Mouse (Mus musculus): ENCODE measurements around the gene Lmf2.

The Lmf2 gene

GRCm38 (mm10) chr15:89351302-89351701 lies 4.2 kb downstream of the Lmf2 start:
- ChIA-PET CTCF (interaction anchor here in 1 of 4 experiments (1.8 kb wide), 1 partner anchor 23 kb away, joined by 7 read pairs; the partner anchor contains the start of gene Sco2), POLR2A (interaction anchor here in 3 of 4 experiments (0.8 to 16.3 kb wide), 9 partner anchors 8 to 228 kb away, joined by 3 to 248 read pairs (median 3); partner anchors contain the start of genes Hdac10 (in 1 of the 3), Odf3b (in 1 of the 3), Sbf1 (in 1 of the 3) and Sco2 (in 1 of the 3))

- ChIA-PET CTCF (interaction anchor here in 2 of 4 experiments (1.3 to 1.8 kb wide), 2 partner anchors 23 to 24 kb away, joined by 3 to 7 read pairs; partner anchors contain the start of gene Sco2 (in 1 of the 2)), POLR2A (interaction anchor here in 3 of 4 experiments (0.8 to 16.3 kb wide), 9 partner anchors 9 to 227 kb away, joined by 3 to 248 read pairs (median 3); partner anchors contain the start of genes Hdac10 (in 1 of the 3), Odf3b (in 1 of the 3), Sbf1 (in 1 of the 3) and Sco2 (in 1 of the 3))
Observed at GRCm38 (mm10) chr15:89350447-89350846, 5.0 kb downstream of the Lmf2 start.

GRCm38 (mm10) chr15:89343325-89343724 lies 12.1 kb downstream of the Lmf2 start:
- CTCF ChIA-PET: interaction anchor here in 1 of 4 experiments (0.6 kb wide), 1 partner anchor 216 kb away, joined by 5 read pairs; no protein-coding TSS in a partner anchor

GRCm38 (mm10) chr15:89341678-89342077 lies 13.8 kb downstream of the Lmf2 start:
- POLR2A ChIA-PET: no interaction called here
- CTCF ChIA-PET: interaction anchor here in 1 of 4 experiments (1.0 kb wide), 1 partner anchor 19 kb away, joined by 4 read pairs; no protein-coding TSS in a partner anchor

More at GRCm38 (mm10) chr15:89343325-89343724, 12.1 kb downstream of the Lmf2 start:
- POLR2A ChIA-PET: interaction anchor here in 1 of 4 experiments (0.9 to 1.5 kb wide), 2 partner anchors 17 to 30 kb away, joined by 3 read pairs; partner anchors contain the start of gene Sco2

- POLR2A ChIA-PET: interaction anchor here in 1 of 4 experiments (0.5 to 1.4 kb wide), 4 partner anchors 9 to 250 kb away, joined by 3 to 5 read pairs (median 3); partner anchors contain the start of gene Adm2
- CTCF ChIA-PET: interaction anchor here in 1 of 4 experiments (0.7 kb wide), 1 partner anchor 13 kb away, joined by 3 read pairs; no protein-coding TSS in a partner anchor
Observed at GRCm38 (mm10) chr15:89340136-89340535, 15.3 kb downstream of the Lmf2 start.

GRCm38 (mm10) chr15:89339696-89340095 lies 15.8 kb downstream of the Lmf2 start:
- ChIA-PET CTCF (interaction anchor here in 1 of 4 experiments (0.7 kb wide), 1 partner anchor 14 kb away, joined by 3 read pairs; no protein-coding TSS in a partner anchor), POLR2A (interaction anchor here in 1 of 4 experiments (1.1 to 1.4 kb wide), 2 partner anchors 13 to 17 kb away, joined by 3 read pairs; partner anchors contain the start of gene Adm2)

GRCm38 (mm10) chr15:89336422-89336821 lies 19.0 kb downstream of the Lmf2 start:
- CTCF ChIA-PET: interaction anchor here in 2 of 4 experiments (0.7 to 2.0 kb wide), 4 partner anchors 10 to 140 kb away, joined by 3 to 5 read pairs (median 3); partner anchors contain the start of genes Dennd6b (in 1 of the 2) and Sbf1 (in 1 of the 2)

GRCm38 (mm10) chr15:89334774-89335537 lies 20.5 kb downstream of the Lmf2 start:
- POLR2A ChIA-PET: interaction anchor here in 3 of 4 experiments (0.9 to 4.8 kb wide), 9 partner anchors 11 to 389 kb away, joined by 3 to 37 read pairs (median 5); partner anchors contain the start of genes Adm2 (in 3 of the 3), Lmf2 (in 1 of the 3), Ncaph2 (in 1 of the 3) and Sbf1 (in 1 of the 3)
- CTCF ChIA-PET: interaction anchor here in 2 of 4 experiments (0.6 to 2.0 kb wide), 3 partner anchors 9 to 38 kb away, joined by 3 to 5 read pairs (median 3); partner anchors contain the start of gene Sco2 (in 1 of the 2)

More at GRCm38 (mm10) chr15:89336422-89336821, 19.0 kb downstream of the Lmf2 start:
- POLR2A ChIA-PET: interaction anchor here in 3 of 4 experiments (0.8 to 4.8 kb wide), 9 partner anchors 8 to 141 kb away, joined by 3 to 37 read pairs (median 6); partner anchors contain the start of genes Adm2 (in 2 of the 3), Sbf1 (in 2 of the 3) and Sco2 (in 1 of the 3)

GRCm38 (mm10) chr15:89334271-89334670 lies 21.2 kb downstream of the Lmf2 start, which contains the start of gene Miox:
TSS of gene Miox (plus strand) at chr15:89334398.
- ChIA-PET POLR2A (interaction anchor here in 3 of 4 experiments (0.7 to 4.8 kb wide), 8 partner anchors 11 to 390 kb away, joined by 3 to 37 read pairs (median 4); partner anchors contain the start of genes Adm2 (in 3 of the 3), Lmf2 (in 2 of the 3), Ncaph2 (in 1 of the 3) and Sbf1 (in 1 of the 3)), CTCF (interaction anchor here in 2 of 4 experiments (0.6 to 2.0 kb wide), 3 partner anchors 11 to 40 kb away, joined by 3 to 5 read pairs (median 3); partner anchors contain the start of gene Sco2 (in 1 of the 2))

- POLR2A ChIA-PET: interaction anchor here in 2 of 4 experiments (0.6 to 1.6 kb wide), 4 partner anchors 11 to 198 kb away, joined by 3 to 8 read pairs (median 4); partner anchors contain the start of gene Sbf1 (in 2 of the 2)
- CTCF ChIA-PET: interaction anchor here in 2 of 4 experiments (0.6 to 1.2 kb wide), 4 partner anchors 9 to 249 kb away, joined by 3 to 5 read pairs (median 4); partner anchors contain the start of gene Sbf1 (in 1 of the 2)
Observed at GRCm38 (mm10) chr15:89326441-89326840, 29.0 kb downstream of the Lmf2 start.

GRCm38 (mm10) chr15:89323656-89324055 lies 31.8 kb downstream of the Lmf2 start:
- CTCF ChIA-PET: interaction anchor here in 3 of 4 experiments (0.6 to 1.7 kb wide), 5 partner anchors 8 to 129 kb away, joined by 3 to 6 read pairs (median 4); partner anchors contain the start of gene Sbf1 (in 3 of the 3)

GRCm38 (mm10) chr15:89322670-89323522 lies 32.6 kb downstream of the Lmf2 start, which contains the start of gene Adm2:
TSS of gene Adm2 (plus strand) at chr15:89322720.
- ChIA-PET POLR2A (interaction anchor here (0.9 to 3.2 kb wide), 33 partner anchors 8 to 614 kb away, joined by 3 to 37 read pairs (median 4); partner anchors contain the start of genes Hdac10 (in 2 of the 4), Lmf2 (in 2 of the 4), Miox (in 2 of the 4) and Ncaph2 (in 2 of the 4)), CTCF (interaction anchor here in 3 of 4 experiments (0.6 to 1.7 kb wide), 7 partner anchors 8 to 660 kb away, joined by 3 to 6 read pairs (median 4); partner anchors contain the start of gene Sbf1 (in 3 of the 3))

More at GRCm38 (mm10) chr15:89323656-89324055, 31.8 kb downstream of the Lmf2 start:
- POLR2A ChIA-PET: interaction anchor here (0.6 to 3.2 kb wide), 27 partner anchors 8 to 615 kb away, joined by 3 to 37 read pairs (median 4); partner anchors contain the start of genes Sbf1 (in 3 of the 4), Hdac10 (in 2 of the 4), Lmf2 (in 2 of the 4) and Miox (in 2 of the 4)

- ChIA-PET POLR2A (interaction anchor here in 2 of 4 experiments (0.6 to 3.2 kb wide), 2 partner anchors 10 to 42 kb away, joined by 3 to 12 read pairs; no protein-coding TSS in a partner anchor), CTCF (no interaction called here)
Observed at GRCm38 (mm10) chr15:89321264-89321663, 34.2 kb downstream of the Lmf2 start.

- ChIA-PET POLR2A (interaction anchor here in 3 of 4 experiments (0.6 to 2.2 kb wide), 20 partner anchors 8 to 188 kb away, joined by 3 to 14 read pairs (median 5); partner anchors contain the start of genes Hdac10 (in 1 of the 3), Lmf2 (in 1 of the 3), Miox (in 1 of the 3) and Ncaph2 (in 1 of the 3)), CTCF (interaction anchor here (0.6 to 2.0 kb wide), 14 partner anchors 11 to 657 kb away, joined by 3 to 9 read pairs (median 4); partner anchors contain the start of genes Dennd6b (in 1 of the 4) and Sco2 (in 1 of the 4))
Observed at GRCm38 (mm10) chr15:89316146-89316545, 39.3 kb downstream of the Lmf2 start.

GRCm38 (mm10) chr15:89315190-89315731 lies 40.2 kb downstream of the Lmf2 start, which contains the start of gene Sbf1:
TSS of gene Sbf1 (minus strand) at chr15:89315311.
- ChIA-PET CTCF (interaction anchor here (0.6 to 2.0 kb wide), 41 partner anchors 8 to 768 kb away, joined by 3 to 12 read pairs (median 4); partner anchors contain the start of genes Sco2 (in 2 of the 4), Dennd6b (in 1 of the 4), Hdac10 (in 1 of the 4) and Lmf2 (in 1 of the 4)), POLR2A (interaction anchor here (0.5 to 2.2 kb wide), 58 partner anchors 8 to 607 kb away, joined by 3 to 14 read pairs (median 4); partner anchors contain the start of genes C730034F03Rik (in 1 of the 4), Chkb (in 1 of the 4), Cpt1b (in 1 of the 4) and Gm44502 (in 1 of the 4))

Measured in embryonic stem cell, embryonic (primary cell).